Mouse (Mus musculus) midbrain, embryonic 10.5 days (tissue): ENCODE measurements around the gene Gpr132. TPM values are rescaled to one million over a fixed set of nuclear protein-coding genes. Genes with fewer than 3 reads are reported as not detected.
"Not testable (repeated sequence)": the region's sequence is repeated elsewhere in the genome, so short reads cannot be mapped to it uniquely, and the experiment has no call there.

ENCODE experiments used
- DNase-seq: peaks from one replicate; pipeline ENCODE4 v3.0.0-alpha.2; 2017; ENCODE audit warnings: low spot score
- H3K27ac ChIP-seq: fragments of 300-500 bp; sonication (generic); replicated peaks from 2 replicates; pipeline ENCODE4 v1.5.1; 2016; ENCODE audit warnings: mild to moderate bottlenecking
- H3K27me3 ChIP-seq: fragments of 300-500 bp; sonication (generic); 2 replicates; pipeline ENCODE4 v1.6.1; 2016; ENCODE audit warnings: low read depth, mild to moderate bottlenecking; ENCODE audit not compliant: poor library complexity, severe bottlenecking
- H3K36me3 ChIP-seq: fragments of 300-500 bp; sonication (generic); 2 replicates; pipeline ENCODE4 v1.6.1; 2016; ENCODE audit warnings: mild to moderate bottlenecking, moderate library complexity
- H3K4me1 ChIP-seq: fragments of 300-500 bp; sonication (generic); 2 replicates; pipeline ENCODE4 v1.6.1; 2016
- H3K4me3 ChIP-seq: fragments of 300-500 bp; sonication (generic); 2 replicates; pipeline ENCODE4 v1.5.1; 2016; ENCODE audit warnings: mild to moderate bottlenecking, moderate library complexity
- H3K9me3 ChIP-seq: fragments of 300-500 bp; sonication (generic); replicated peaks from 2 replicates; pipeline ENCODE4 v1.6.1; 2016; ENCODE audit warnings: mild to moderate bottlenecking
- WGBS: fragments of 180-500 bp; shearing (Covaris S2); methylation state at CpG from one replicate; pipeline ENCODE4 v1.1.7; 2016; 5-methylcytosine and 5-hydroxymethylcytosine counted together
- polyA plus RNA-seq: library from polyadenylated mRNA; unstranded; fragments of >200 nt; fragmentation: Nextera tagmentation; extraction: Ambion mirVana; gene quantifications from 2 replicates; pipeline ENCODE4 v1.2.1, GENCODE M21; 2016

The Gpr132 gene
- polyA plus RNA-seq, 1 experiment from 2014 or later, result not detected

DNA sequence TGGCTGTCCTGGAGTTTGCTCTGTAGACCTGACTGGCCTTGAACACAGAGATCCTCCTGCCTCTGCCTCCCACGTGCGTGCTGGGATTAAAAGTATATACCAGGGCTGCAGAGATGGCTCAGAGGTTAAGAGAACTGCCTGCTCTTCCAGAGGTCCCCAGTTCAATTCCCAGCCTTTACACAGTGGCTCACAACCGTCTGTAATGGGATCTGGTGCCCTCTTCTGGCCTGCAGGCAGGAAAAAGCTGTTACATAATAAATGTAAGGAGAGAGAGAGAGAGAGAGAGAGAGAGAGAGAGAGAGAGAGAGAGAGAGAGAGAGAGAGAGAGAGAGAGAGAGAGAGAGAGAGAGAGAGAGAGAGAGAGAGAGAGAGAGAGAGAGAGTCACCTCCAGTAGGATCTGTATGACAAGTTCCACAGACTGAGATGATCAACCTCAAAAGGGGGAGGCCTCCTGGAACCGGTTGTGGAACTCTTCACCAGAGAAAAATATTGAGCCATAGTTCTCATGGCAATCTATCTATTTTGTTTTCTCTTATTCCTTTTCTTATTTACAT is 26.6 kb downstream of the Gpr132 start:
- H3K36me3 ChIP-seq, H3K4me1 ChIP-seq, DNase-seq, H3K27ac ChIP-seq, H3K4me3 ChIP-seq, H3K9me3 ChIP-seq, H3K27me3 ChIP-seq: not testable (repeated sequence)
- 62% methylated on average over 4 of the region's 4 CpGs for WGBS

- no peak overlapping the region for H3K27ac ChIP-seq
- no peaks in the 10 kb centered on the region for H3K9me3 ChIP-seq
- H3K4me1 ChIP-seq, result no peaks in the 10 kb centered on the region
- WGBS, result 82% methylated on average over 25 of the region's 25 CpGs
- no peaks in the 10 kb centered on the region for H3K27me3 ChIP-seq
- no peak for DNase-seq
- H3K36me3 ChIP-seq, result no peaks in the 10 kb centered on the region
- no peak overlapping the region for H3K4me3 ChIP-seq
Observed at GRCm38 (mm10) chr12:112840209-112841086, 27.6 kb downstream of the Gpr132 start.

- no peak for DNase-seq
- no peak overlapping the region for H3K4me3 ChIP-seq
- peaks cover 26% of the 10 kb centered on the region for H3K36me3 ChIP-seq
- 76% methylated on average over 2 of the region's 2 CpGs for WGBS
- no peak overlapping the region for H3K27ac ChIP-seq
- H3K4me1 ChIP-seq, result peaks cover 14% of the 10 kb centered on the region
- no peaks in the 10 kb centered on the region for H3K9me3 ChIP-seq
- no peaks in the 10 kb centered on the region for H3K27me3 ChIP-seq
Observed at GRCm38 (mm10) chr12:112835046-112835445, 33.0 kb downstream of the Gpr132 start.

GRCm38 (mm10) chr12:112833527-112833926 is 34.5 kb downstream of the Gpr132 start:
- 87% methylated on average over 6 of the region's 6 CpGs for WGBS
- no peak for DNase-seq

DNA sequence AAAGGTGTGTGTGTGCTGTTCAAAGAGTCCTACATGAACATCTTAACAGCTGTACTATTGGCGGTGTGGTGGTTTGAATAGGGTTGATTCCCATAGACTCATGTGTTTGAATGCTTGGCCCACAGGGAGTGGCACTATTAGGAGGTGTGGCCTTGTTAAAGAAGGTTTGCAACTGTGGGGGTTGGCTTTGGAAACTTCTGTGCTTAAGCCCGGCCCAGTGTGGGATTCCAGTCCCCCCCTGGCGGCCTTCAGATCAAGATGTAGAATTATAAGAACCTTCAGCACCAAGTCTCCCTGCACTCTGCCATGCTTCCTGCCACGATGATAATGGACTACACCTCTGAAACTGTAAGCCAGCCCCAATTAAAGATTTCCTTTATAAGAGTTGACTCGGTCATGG is 35.6 kb downstream of the Gpr132 start:
- no peak for DNase-seq
- Histone ChIP-seq H3K27ac (no peak overlapping the region), H3K4me1 (peaks cover 23% of the 10 kb centered on the region), H3K27me3 (no peaks in the 10 kb centered on the region), H3K4me3 (no peak overlapping the region), H3K36me3 (peaks cover 34% of the 10 kb centered on the region), H3K9me3 (no peaks in the 10 kb centered on the region)
- 90% methylated on average over 5 of the region's 5 CpGs for WGBS

More at GRCm38 (mm10) chr12:112833527-112833926, 34.5 kb downstream of the Gpr132 start:
- H3K4me1 ChIP-seq, result peaks cover 15% of the 10 kb centered on the region
- no peak overlapping the region for H3K27ac ChIP-seq
- H3K9me3 ChIP-seq, result no peaks in the 10 kb centered on the region
- no peaks in the 10 kb centered on the region for H3K27me3 ChIP-seq
- peaks cover 26% of the 10 kb centered on the region for H3K36me3 ChIP-seq
- no peak overlapping the region for H3K4me3 ChIP-seq

- DNase-seq, result no peak
- Histone ChIP-seq H3K36me3 (peaks cover 52% of the 10 kb centered on the region), H3K9me3 (no peaks in the 10 kb centered on the region), H3K27me3 (no peaks in the 10 kb centered on the region), H3K4me1 (peaks cover 42% of the 10 kb centered on the region), H3K4me3 (peak overlapping the region; percentile 95), H3K27ac (peak overlapping the region; percentile 99)
- WGBS, result 90% methylated on average over 3 of the region's 3 CpGs
Observed at GRCm38 (mm10) chr12:112830570-112830969, 37.5 kb downstream of the Gpr132 start.

DNA sequence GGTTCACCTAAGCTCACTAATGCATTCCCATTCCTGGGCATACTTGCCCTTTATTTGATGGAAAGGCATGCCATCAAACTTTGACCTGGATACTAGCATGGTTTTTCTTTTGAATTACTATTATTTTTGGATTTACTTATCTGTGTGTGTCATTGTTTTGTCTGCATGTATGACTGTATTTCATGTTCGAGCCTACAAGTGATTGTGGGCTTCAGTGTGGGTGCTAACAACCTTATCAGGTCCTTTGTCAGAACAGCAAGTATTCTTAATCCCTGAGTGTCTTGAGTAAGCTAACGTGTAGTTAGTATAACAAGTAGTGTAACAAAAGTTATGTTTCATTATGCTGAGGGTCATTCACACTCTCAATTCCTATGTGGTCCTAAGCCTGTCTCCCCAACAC is 37.9 kb downstream of the Gpr132 start:
- peak overlapping the region; percentile 99 for H3K27ac ChIP-seq
- no peaks in the 10 kb centered on the region for H3K9me3 ChIP-seq
- no peaks in the 10 kb centered on the region for H3K27me3 ChIP-seq
- no peak for DNase-seq
- peaks cover 56% of the 10 kb centered on the region for H3K36me3 ChIP-seq
- WGBS, result 45% methylated on average over 2 of the region's 2 CpGs
- peaks cover 43% of the 10 kb centered on the region for H3K4me1 ChIP-seq
- H3K4me3 ChIP-seq, result peak overlapping the region; percentile 95

- H3K36me3 ChIP-seq, result peaks cover 64% of the 10 kb centered on the region
- H3K4me1 ChIP-seq, result peaks cover 47% of the 10 kb centered on the region
- peak; percentile 99 for DNase-seq
- WGBS, result under 1% methylated on average over 70 of the region's 72 CpGs
- H3K27me3 ChIP-seq, result no peaks in the 10 kb centered on the region
- H3K9me3 ChIP-seq, result no peaks in the 10 kb centered on the region
- peak within 1 kb of the TSS; percentile 95 for H3K4me3 ChIP-seq
- H3K27ac ChIP-seq, result peak within 1 kb of the TSS; percentile 99
Observed at GRCm38 (mm10) chr12:112829244-112829864, 38.7 kb downstream of the Gpr132 start, which contains the start of gene Cdca4. Gene Cdca4, minus strand, starts transcription at chr12:112829423.

- H3K27me3 ChIP-seq, result no peaks in the 10 kb centered on the region
- H3K4me1 ChIP-seq, result peaks cover 54% of the 10 kb centered on the region
- H3K9me3 ChIP-seq, result no peaks in the 10 kb centered on the region
- no peak for DNase-seq
- peak overlapping the region; percentile 95 for H3K4me3 ChIP-seq
- WGBS, result 1% methylated on average over 50 of the region's 51 CpGs
- peaks cover 70% of the 10 kb centered on the region for H3K36me3 ChIP-seq
- peak overlapping the region; percentile 99 for H3K27ac ChIP-seq
Observed at GRCm38 (mm10) chr12:112828501-112829243, 39.4 kb downstream of the Gpr132 start.

DNA sequence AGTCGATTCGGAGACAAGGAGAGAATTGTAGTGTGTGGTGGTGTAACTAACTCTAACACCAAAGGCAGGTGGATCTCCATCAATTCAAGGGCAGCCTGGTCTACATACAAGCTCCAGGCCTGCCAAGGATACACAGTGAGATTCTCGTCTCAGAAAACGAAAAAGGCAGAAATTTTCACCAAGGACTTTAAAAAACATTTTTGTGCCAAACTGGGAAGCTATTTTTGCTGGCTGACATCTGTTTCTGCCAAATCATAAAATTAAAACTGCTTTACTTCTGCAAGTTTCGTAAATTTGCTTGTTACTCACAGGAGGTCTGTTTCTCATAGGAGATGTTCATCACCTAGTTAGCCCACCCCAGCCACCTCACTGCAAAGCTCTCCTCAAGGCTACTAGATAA is 42.1 kb downstream of the Gpr132 start:
- peak overlapping the region; percentile 95; the same call in 1 of the 2 replicates for H3K4me3 ChIP-seq

DNA sequence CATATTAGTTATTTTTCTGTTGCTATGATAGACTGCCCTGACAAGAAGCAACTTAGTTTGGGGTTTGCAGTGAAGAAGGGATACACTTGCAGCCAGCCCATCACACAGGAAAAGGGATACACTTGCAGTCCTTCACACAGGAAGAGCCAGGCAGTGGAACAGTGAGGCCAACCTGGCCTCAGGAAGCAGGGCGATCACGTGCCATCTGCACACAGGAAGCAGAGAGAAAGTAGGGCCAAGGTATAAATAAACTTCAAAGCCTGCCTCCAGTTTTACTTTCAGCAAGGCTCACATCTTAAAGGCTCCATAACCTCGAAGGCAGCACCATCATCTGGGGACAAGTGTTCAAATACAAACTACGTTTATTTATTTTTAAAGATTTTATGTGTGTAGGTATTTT is 44.8 kb downstream of the Gpr132 start:
- Histone ChIP-seq H3K4me3 (no peak overlapping the region), H3K36me3 (peaks cover 99% of the 10 kb centered on the region), H3K27ac (no peak overlapping the region), H3K4me1 (peaks cover 53% of the 10 kb centered on the region), H3K9me3 (no peaks in the 10 kb centered on the region), H3K27me3 (no peaks in the 10 kb centered on the region)
- DNase-seq, result no peak
- 84% methylated on average over 4 of the region's 4 CpGs for WGBS

More for the DNA sequence above, 42.1 kb downstream of the Gpr132 start:
- Histone ChIP-seq H3K36me3 (peaks cover 72% of the 10 kb centered on the region), H3K9me3 (no peaks in the 10 kb centered on the region), H3K27ac (no peak overlapping the region), H3K27me3 (no peaks in the 10 kb centered on the region), H3K4me1 (peaks cover 62% of the 10 kb centered on the region)
- DNase-seq, result no peak
- 90% methylated on average over 5 of the region's 5 CpGs for WGBS

DNA sequence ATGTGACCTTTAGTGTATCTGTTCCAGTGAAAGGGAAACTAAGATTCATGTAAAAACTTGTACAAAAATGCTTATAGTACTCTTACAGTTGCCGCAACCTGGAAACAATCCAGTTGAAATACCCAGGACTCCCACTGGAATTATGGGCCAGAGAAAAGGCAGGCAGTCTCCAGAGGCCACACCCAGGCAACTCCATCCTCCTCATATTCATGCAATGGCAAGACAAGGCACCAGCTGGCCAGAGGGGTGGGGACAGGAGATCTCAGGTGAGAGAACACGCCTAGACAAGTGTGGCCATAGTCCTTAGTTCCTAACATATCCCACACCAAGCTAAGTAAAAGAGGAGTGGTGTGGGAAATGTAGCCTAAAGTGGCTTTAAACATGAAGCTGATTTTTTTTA is 45.4 kb downstream of the Gpr132 start:
- Histone ChIP-seq H3K4me3 (no peak overlapping the region), H3K27ac (no peak overlapping the region), H3K27me3 (no peaks in the 10 kb centered on the region), H3K9me3 (no peaks in the 10 kb centered on the region), H3K4me1 (peaks cover 47% of the 10 kb centered on the region), H3K36me3 (peaks cover 99% of the 10 kb centered on the region)
- DNase-seq, result no peak
- 86% methylated on average over 2 of the region's 2 CpGs for WGBS
